Mouse (Mus musculus) cerebellum, adult 2 months (tissue): ENCODE results near the gene Dnaaf1. TPM values are rescaled to one million over a fixed set of nuclear protein-coding genes. Genes with fewer than 3 reads are reported as not detected.

Source experiments
- DNase-seq, 2 experiments: peaks; one replicate each; pipeline ENCODE4 v3.0.0; 2021
- H3K27ac ChIP-seq: fragments of 200-500 bp; 2 replicates; pipeline ENCODE4 v1.5.1; 2012; ENCODE audit warnings: low read length, control low read depth, inconsistent platforms; ENCODE audit not compliant: insufficient read depth
- H3K27me3 ChIP-seq: fragments of 200-500 bp; 2 replicates; pipeline ENCODE4 v1.6.1; 2012; ENCODE audit warnings: inconsistent platforms, mild to moderate bottlenecking, low read length, moderate library complexity; ENCODE audit not compliant: control insufficient read depth, insufficient read depth
- H3K4me1 ChIP-seq: fragments of 200-500 bp; 2 replicates; pipeline ENCODE4 v1.6.1; 2011; ENCODE audit warnings: low read length; ENCODE audit not compliant: control insufficient read depth, insufficient read depth
- H3K4me3 ChIP-seq: fragments of 200-500 bp; replicated peaks from 2 replicates; pipeline ENCODE3; 2011; ENCODE audit warnings: mild to moderate bottlenecking, low read depth, low read length, control low read depth; ENCODE audit not compliant: insufficient read depth
- CTCF ChIP-seq: fragments of 200-500 bp; IDR thresholded peaks from 2 replicates; pipeline ENCODE4 v1.5.1; 2011; ENCODE audit warnings: low read depth, mild to moderate bottlenecking, control low read depth, low read length, moderate library complexity, borderline replicate concordance; ENCODE audit not compliant: insufficient read depth
- POLR2A ChIP-seq: fragments of 200-500 bp; IDR thresholded peaks from 2 replicates; pipeline ENCODE4 v1.6.1; 2011; ENCODE audit warnings: low read length, control low read depth, borderline replicate concordance; ENCODE audit not compliant: insufficient read depth
- WGBS: fragments of 180-500 bp; shearing (Covaris S2); methylation state at CpG from one replicate; pipeline ENCODE4 v1.1.7; 2018; 5-methylcytosine and 5-hydroxymethylcytosine counted together
- polyA plus RNA-seq: library from polyadenylated mRNA; depleted of rRNA; stranded (reverse); fragments of >200 nt; gene quantifications from 2 replicates; pipeline ENCODE4 v1.2.3, GENCODE M21; 2012

The Dnaaf1 gene
- polyA plus RNA-seq, 1 experiment = 0.20 TPM

DNA sequence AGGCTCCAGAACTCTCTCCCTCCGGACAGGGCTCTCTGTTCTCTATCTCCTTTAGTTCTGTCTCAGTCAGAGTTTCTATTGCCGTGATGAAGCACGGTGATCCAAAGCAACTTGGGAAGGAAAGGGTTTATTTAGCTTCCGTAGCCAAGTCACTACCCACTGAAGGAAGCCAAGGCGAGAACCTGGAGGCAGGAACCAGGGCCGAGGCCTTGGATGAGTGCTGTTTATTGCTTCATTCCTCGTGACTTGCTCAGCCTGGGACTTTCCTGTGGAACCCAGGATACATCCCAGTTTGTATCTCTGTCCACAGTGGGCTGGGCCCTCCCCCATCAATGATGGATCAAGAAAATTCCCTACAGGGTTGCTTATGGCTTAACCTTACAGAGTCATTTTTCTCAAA, 61.7 kb downstream of the Dnaaf1 start:
- TF ChIP-seq POLR2A (no peak), CTCF (no peak)
- WGBS = 74% methylated on average over 7 of the region's 7 CpGs
- Histone ChIP-seq H3K27ac (no peak overlapping the region), H3K4me3 (no peak overlapping the region), H3K27me3 (no peaks in the 10 kb centered on the region; the same call in 1 of the 2 replicates), H3K4me1 (no peaks in the 10 kb centered on the region; the same call in 1 of the 2 replicates)
- DNase-seq = no peak

DNA sequence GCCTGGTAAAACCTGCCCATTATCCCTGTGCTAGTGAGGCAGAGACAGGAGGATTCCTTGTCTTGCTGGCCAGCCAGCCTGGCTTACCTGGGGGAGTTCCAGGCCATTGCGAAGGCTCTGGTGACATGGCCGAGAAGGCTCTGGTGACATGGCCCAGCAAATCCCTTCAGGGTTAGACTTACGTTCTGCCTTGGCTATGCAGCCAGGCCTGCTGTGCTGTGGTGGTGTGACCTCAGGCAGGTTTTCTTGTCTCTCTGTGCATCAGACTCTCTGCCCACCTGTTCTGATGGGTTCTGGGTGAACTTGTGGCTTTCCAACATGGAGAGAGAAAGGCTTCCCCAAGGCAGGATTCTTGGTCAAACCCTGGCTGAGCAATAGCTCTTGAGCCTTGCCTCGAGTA, 62.3 kb downstream of the Dnaaf1 start:
- no peak for TF ChIP-seq CTCF
- TF ChIP-seq POLR2A = no peak
- DNase-seq = no peak
- Histone ChIP-seq H3K4me3 (no peak overlapping the region), H3K27ac (no peak overlapping the region), H3K27me3 (no peaks in the 10 kb centered on the region; the same call in 1 of the 2 replicates), H3K4me1 (no peaks in the 10 kb centered on the region; the same call in 1 of the 2 replicates)
- WGBS = 81% methylated on average over 4 of the region's 4 CpGs

DNA sequence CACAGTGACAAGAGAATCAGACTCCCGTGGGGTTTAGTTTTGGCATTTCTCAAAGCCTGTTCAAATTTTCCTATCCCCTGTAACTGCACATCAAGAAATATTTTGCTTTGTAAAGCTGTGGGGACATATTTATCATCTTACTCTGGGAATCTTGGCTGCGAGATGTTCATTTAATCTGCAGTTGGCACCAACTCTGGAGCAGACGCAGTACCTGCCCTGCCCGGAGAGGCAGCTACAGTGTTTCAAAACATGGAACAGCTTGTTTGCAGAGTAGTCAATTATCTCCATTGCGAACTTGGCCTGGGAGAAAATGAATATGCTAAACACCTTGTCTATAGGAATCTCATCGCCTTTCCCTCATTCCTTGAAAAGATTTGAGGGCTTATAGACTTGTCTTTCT, 63.2 kb downstream of the Dnaaf1 start:
- Histone ChIP-seq H3K4me1 (no peaks in the 10 kb centered on the region; the same call in 1 of the 2 replicates), H3K4me3 (no peak overlapping the region), H3K27ac (no peak overlapping the region), H3K27me3 (no peaks in the 10 kb centered on the region; the same call in 1 of the 2 replicates)
- DNase-seq = peak in 1 of 2 experiments; percentile 45
- WGBS = 16% methylated on average over 6 of the region's 6 CpGs
- TF ChIP-seq CTCF = no peak
- no peak for TF ChIP-seq POLR2A

DNA sequence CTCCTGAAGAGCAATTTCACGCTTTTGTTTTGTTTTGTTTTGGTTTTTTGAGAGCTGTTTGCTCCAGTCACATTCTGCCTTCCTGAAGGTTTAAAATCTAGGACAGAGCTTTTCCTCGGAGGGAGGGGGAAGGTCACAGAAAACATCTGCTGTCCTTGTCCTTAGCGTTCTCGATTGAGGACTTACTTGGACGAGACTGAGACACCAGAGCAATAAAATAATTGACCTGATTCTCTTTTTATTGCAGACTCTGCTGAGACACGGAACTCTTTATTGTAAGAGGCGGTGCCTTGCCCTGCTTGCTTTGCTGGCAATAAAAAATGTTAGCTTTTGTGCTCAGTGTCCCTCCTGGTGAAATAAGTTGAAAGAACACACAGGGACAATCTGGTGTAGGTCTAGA, 64.8 kb downstream of the Dnaaf1 start:
- H3K27ac ChIP-seq = peak overlapping the region; percentile 28; the same call in 1 of the 2 replicates
- TF ChIP-seq CTCF = no peak
- TF ChIP-seq POLR2A = no peak
- peak in 1 of 2 experiments; percentile 36 for DNase-seq
- H3K4me3 ChIP-seq = no peak overlapping the region
- no peaks in the 10 kb centered on the region; the same call in 1 of the 2 replicates for H3K27me3 ChIP-seq
- WGBS = 51% methylated on average over 7 of the region's 7 CpGs
- no peaks in the 10 kb centered on the region; the same call in 1 of the 2 replicates for H3K4me1 ChIP-seq

GRCm38 (mm10) chr8:119641058-119641457, 66.0 kb downstream of the Dnaaf1 start:
- no peaks in the 10 kb centered on the region for H3K27me3 ChIP-seq
- no peak for DNase-seq
- WGBS = 78% methylated on average over 5 of the region's 5 CpGs
- H3K27ac ChIP-seq = no peak overlapping the region
- no peaks in the 10 kb centered on the region; the same call in 1 of the 2 replicates for H3K4me1 ChIP-seq
- no peak for TF ChIP-seq POLR2A
- no peak for TF ChIP-seq CTCF
- H3K4me3 ChIP-seq = no peak overlapping the region

DNA sequence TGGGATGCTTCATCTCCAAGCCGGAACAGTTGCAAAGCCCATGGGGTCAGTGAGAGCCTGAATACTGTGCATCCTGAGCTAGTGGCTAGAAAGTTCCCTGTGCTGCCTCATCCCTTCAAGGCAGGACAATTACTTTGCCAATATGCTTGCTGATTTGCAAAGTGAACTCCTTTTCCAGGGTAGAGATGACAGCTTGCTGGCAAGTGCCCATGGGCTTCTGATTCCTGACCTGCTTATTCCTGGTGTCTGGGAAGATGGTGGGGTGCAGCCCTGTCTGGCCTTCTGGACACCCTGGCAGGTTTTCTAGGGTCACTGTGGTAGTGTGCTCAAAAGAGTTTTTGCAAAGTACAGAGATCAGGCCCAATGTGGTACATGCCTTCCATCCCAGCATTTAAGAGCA, 67.9 kb downstream of the Dnaaf1 start:
- Histone ChIP-seq H3K27me3 (no peaks in the 10 kb centered on the region), H3K27ac (no peak overlapping the region), H3K4me1 (no peaks in the 10 kb centered on the region; the same call in 1 of the 2 replicates), H3K4me3 (no peak overlapping the region)
- 86% methylated on average over 1 of the region's 1 CpGs for WGBS
- no peak for TF ChIP-seq POLR2A
- TF ChIP-seq CTCF = no peak
- DNase-seq = peak in 1 of 2 experiments; percentile 51

DNA sequence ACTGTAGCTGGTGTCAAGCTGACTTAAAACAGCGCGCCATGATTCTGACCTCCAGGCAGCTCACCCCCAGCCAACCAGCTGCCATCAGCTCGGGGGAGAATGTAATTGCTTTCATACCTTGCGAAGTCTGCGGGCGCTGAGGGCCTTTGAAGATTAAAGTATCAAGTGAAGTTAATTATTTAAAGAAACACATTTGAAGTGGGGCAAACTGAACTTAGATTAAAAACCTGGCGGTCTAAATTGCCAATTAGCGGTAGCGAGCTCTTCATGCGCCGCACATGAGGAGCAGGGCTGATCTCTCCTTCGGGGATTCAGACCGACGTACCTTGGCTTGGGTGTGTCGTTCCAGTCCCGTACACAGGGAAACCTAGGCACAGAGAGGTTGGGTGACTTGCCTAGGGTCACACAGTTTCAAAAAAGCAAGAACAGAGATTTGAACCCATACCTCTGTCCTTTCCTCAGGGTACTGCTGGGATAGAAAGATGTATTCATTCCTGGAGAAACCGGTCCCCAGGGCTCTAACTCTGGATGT, 69.5 kb downstream of the Dnaaf1 start:
- H3K27ac ChIP-seq = no peak overlapping the region
- H3K27me3 ChIP-seq = no peaks in the 10 kb centered on the region
- H3K4me3 ChIP-seq = no peak overlapping the region
- TF ChIP-seq CTCF (no peak), POLR2A (no peak)
- DNase-seq = no peak
- WGBS = 89% methylated on average over 17 of the region's 17 CpGs
- no peaks in the 10 kb centered on the region for H3K4me1 ChIP-seq

- no peak overlapping the region for H3K27ac ChIP-seq
- no peaks in the 10 kb centered on the region for H3K4me1 ChIP-seq
- WGBS = 42% methylated on average over 18 of the region's 18 CpGs
- TF ChIP-seq POLR2A (no peak), CTCF (no peak)
- no peaks in the 10 kb centered on the region; the same call in 1 of the 2 replicates for H3K27me3 ChIP-seq
- H3K4me3 ChIP-seq = no peak overlapping the region
- no peak for DNase-seq
Measured at GRCm38 (mm10) chr8:119644981-119645597, 70.1 kb downstream of the Dnaaf1 start.
